Mouse (Mus musculus): ENCODE measurements around the gene Sh3glb2. TPM values are rescaled to one million over a fixed set of nuclear protein-coding genes. Genes with fewer than 3 reads are reported as not detected.

Sh3glb2 gene
- polyA plus RNA-seq, 1 experiment: 21.8 TPM

GRCm38 (mm10) chr2:30401581-30401980 lies 42.4 kb upstream of the Sh3glb2 start:
- Histone ChIP-seq H3K27ac (ENCODE audit: control insufficient read depth, insufficient read depth, low read depth, low read length) (no peak overlapping the region), H3K4me1 (ENCODE audit: control insufficient read depth, insufficient read depth, low read length) (no peaks in the 10 kb centered on the region), H3K27me3 (ENCODE audit: control insufficient read depth, insufficient read depth, low read length) (no peaks in the 10 kb centered on the region), H3K36me3 (ENCODE audit: control insufficient read depth, insufficient read depth, low read length) (no peaks in the 10 kb centered on the region; the same call in 1 of the 2 replicates), H3K4me3 (ENCODE audit: control insufficient read depth, low read depth, low read length) (no peak overlapping the region)
- TF ChIP-seq CTCF (IDR thresholded peaks at IDR 0.05; ENCODE audit: control insufficient read depth, insufficient read depth, insufficient replicate concordance, low read depth, low read length) (no peak), POLR2A (IDR thresholded peaks at IDR 0.05; ENCODE audit: control insufficient read depth, low read depth, low read length) (no peak; the same call in 1 of the 2 replicates)

DNA sequence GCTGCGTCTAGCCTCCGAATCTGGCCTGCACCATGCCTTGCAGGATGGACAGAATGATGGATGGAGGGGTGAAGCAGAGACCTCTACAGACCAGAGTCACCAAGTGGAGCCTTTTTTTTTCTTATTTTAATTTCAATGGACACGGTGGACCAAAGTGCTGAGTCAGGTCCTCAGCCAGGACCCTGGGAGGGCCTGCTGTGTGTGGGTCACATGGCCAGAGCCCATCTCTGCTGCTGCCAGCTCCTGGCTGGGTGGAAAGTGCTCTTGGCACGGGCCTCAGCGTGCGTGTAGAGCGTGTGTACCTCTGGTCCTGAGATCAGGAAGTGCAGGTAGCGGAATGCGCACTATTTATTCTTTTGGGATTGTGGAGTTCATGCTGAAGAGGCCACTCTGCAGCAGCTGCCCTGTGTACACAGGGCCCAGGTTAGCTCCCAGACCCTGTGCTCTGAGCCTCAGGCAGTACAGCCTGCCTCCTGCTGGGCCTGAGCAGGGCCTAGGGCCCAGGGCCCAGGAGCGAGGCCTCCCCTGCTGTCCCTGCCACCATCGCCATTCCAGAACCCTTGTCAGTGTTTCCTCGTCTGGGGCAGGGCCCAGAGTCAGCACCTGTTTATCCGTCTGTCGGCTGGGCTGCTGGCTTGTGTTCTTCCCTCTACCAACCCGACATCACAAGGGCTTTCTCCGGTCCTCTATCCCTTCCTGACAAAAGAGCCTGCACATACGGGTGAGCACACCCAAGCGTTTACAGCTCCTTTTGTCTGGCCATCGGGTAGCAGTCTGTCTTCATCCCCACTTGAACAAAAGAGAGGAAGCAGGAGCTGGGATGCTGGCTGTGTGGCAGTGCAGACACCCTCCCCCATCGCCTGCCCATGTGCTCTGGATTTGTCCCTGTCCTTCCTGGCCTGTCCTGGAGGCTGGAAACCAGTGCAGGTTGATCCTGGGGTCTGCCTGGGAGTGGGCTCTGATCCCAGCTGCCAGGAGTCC lies 40.3 kb upstream of the Sh3glb2 start:
- Histone ChIP-seq H3K4me3 (ENCODE audit: control insufficient read depth, low read depth, low read length) (no peak overlapping the region), H3K36me3 (ENCODE audit: control insufficient read depth, insufficient read depth, low read length) (no peaks in the 10 kb centered on the region; the same call in 1 of the 2 replicates)
- TF ChIP-seq CTCF (IDR thresholded peaks at IDR 0.05; ENCODE audit: control insufficient read depth, insufficient read depth, insufficient replicate concordance, low read depth, low read length) (no peak), POLR2A (IDR thresholded peaks at IDR 0.05; ENCODE audit: control insufficient read depth, low read depth, low read length) (no peak)

DNA sequence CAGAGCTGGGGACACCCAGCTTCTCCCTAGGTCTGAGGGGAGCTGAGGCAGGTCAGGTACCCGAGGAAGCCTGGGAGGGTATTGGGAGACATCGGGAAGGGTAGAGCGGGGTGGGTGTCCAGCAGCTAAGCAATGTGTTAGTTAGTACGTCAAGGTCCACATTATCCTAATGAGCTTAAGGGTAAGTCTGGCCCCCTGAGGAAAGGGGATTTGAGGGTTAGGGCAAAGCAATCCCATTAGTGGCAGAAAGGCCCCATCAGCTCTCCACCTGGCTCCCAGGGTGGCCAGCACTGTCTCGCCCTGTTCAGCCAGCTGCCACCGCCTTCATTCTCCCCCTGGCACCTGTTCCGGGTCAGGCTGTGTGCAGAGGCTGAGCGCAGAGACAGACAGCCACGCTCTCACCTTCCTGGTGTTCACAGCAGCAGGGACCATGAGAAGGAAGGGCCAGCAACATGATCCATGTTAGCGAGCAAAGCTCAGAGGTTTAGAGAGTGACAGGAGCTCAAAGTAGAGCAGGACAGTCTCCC lies 38.9 kb upstream of the Sh3glb2 start:
- no peak for TF ChIP-seq POLR2A (IDR thresholded peaks at IDR 0.05; ENCODE audit: control insufficient read depth, low read depth, low read length)
- TF ChIP-seq CTCF (IDR thresholded peaks at IDR 0.05; ENCODE audit: control insufficient read depth, insufficient read depth, insufficient replicate concordance, low read depth, low read length): no peak
- peaks cover 5% of the 10 kb centered on the region for H3K4me1 ChIP-seq (ENCODE audit: control insufficient read depth, insufficient read depth, low read length)
- H3K27me3 ChIP-seq (ENCODE audit: control insufficient read depth, insufficient read depth, low read length): no peaks in the 10 kb centered on the region
- H3K27ac ChIP-seq (ENCODE audit: control insufficient read depth, insufficient read depth, low read depth, low read length): no peak overlapping the region
- no peaks in the 10 kb centered on the region; the same call in 1 of the 2 replicates for H3K36me3 ChIP-seq (ENCODE audit: control insufficient read depth, insufficient read depth, low read length)
- no peak overlapping the region for H3K4me3 ChIP-seq (ENCODE audit: control insufficient read depth, low read depth, low read length)

More for the DNA sequence above, 40.3 kb upstream of the Sh3glb2 start:
- Histone ChIP-seq H3K4me1 (ENCODE audit: control insufficient read depth, insufficient read depth, low read length) (no peaks in the 10 kb centered on the region), H3K27me3 (ENCODE audit: control insufficient read depth, insufficient read depth, low read length) (no peaks in the 10 kb centered on the region), H3K27ac (ENCODE audit: control insufficient read depth, insufficient read depth, low read depth, low read length) (no peak overlapping the region)

DNA sequence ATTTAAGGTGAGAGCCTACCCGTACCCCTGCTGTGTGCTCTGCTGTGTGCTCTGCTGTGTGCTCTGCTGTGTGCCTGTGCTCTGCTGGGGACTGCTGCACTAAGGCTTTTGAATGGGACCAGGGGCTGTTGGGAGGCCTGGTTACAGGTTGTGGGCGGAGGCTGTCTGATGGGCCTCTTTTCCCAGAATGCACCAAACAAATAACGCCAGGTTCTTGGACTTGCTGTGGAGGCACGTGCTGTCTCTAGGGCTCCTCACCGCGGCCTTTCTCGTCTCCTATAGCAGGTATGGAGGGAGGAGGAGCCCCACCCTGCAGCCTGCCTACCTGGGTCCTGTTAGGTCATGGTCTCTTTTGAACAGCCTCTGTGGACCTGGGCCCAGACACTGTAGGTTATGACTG lies 37.1 kb upstream of the Sh3glb2 start:
- TF ChIP-seq CTCF (IDR thresholded peaks at IDR 0.05; ENCODE audit: control insufficient read depth, insufficient read depth, insufficient replicate concordance, low read depth, low read length) (no peak), POLR2A (IDR thresholded peaks at IDR 0.05; ENCODE audit: control insufficient read depth, low read depth, low read length) (no peak)
- no peak overlapping the region for H3K4me3 ChIP-seq (ENCODE audit: control insufficient read depth, low read depth, low read length)
- H3K27me3 ChIP-seq (ENCODE audit: control insufficient read depth, insufficient read depth, low read length): no peaks in the 10 kb centered on the region
- H3K36me3 ChIP-seq (ENCODE audit: control insufficient read depth, insufficient read depth, low read length): no peaks in the 10 kb centered on the region; the same call in 1 of the 2 replicates
- H3K4me1 ChIP-seq (ENCODE audit: control insufficient read depth, insufficient read depth, low read length): peaks cover 12% of the 10 kb centered on the region
- H3K27ac ChIP-seq (ENCODE audit: control insufficient read depth, insufficient read depth, low read depth, low read length): no peak overlapping the region

DNA sequence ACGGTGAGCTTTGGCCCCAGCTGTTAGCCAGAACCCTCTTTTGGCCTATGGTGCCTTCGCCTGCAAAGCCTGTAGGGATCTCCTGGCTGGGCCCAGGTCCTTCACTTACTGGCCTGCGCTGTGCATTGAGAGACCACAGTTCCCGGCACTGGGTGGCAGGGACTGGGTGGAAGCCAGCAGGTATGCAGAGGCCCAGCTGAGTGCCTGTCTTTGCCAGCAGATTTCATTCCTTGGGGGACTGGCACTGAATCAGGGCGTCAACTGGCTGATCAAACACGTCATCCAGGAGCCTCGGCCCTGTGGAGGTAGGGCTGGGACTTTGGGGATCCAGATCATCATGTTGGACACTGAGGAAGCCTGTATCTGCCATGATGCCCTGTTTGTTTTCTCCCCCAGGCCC lies 36.6 kb upstream of the Sh3glb2 start:
- no peaks in the 10 kb centered on the region for H3K27me3 ChIP-seq (ENCODE audit: control insufficient read depth, insufficient read depth, low read length)
- no peak overlapping the region for H3K4me3 ChIP-seq (ENCODE audit: control insufficient read depth, low read depth, low read length)
- H3K4me1 ChIP-seq (ENCODE audit: control insufficient read depth, insufficient read depth, low read length): peaks cover 15% of the 10 kb centered on the region
- no peak for TF ChIP-seq POLR2A (IDR thresholded peaks at IDR 0.05; ENCODE audit: control insufficient read depth, low read depth, low read length)
- H3K27ac ChIP-seq (ENCODE audit: control insufficient read depth, insufficient read depth, low read depth, low read length): no peak overlapping the region
- no peaks in the 10 kb centered on the region; the same call in 1 of the 2 replicates for H3K36me3 ChIP-seq (ENCODE audit: control insufficient read depth, insufficient read depth, low read length)

GRCm38 (mm10) chr2:30393370-30393656 lies 34.2 kb upstream of the Sh3glb2 start:
- Histone ChIP-seq H3K4me1 (ENCODE audit: control insufficient read depth, insufficient read depth, low read length) (peaks cover 15% of the 10 kb centered on the region), H3K27me3 (ENCODE audit: control insufficient read depth, insufficient read depth, low read length) (no peaks in the 10 kb centered on the region), H3K36me3 (ENCODE audit: control insufficient read depth, insufficient read depth, low read length) (no peaks in the 10 kb centered on the region), H3K27ac (ENCODE audit: control insufficient read depth, insufficient read depth, low read depth, low read length) (no peak overlapping the region; the same call in 1 of the 2 replicates), H3K4me3 (ENCODE audit: control insufficient read depth, low read depth, low read length) (peak overlapping the region; percentile 95)
- TF ChIP-seq POLR2A (IDR thresholded peaks at IDR 0.05; ENCODE audit: control insufficient read depth, low read depth, low read length) (no peak), CTCF (IDR thresholded peaks at IDR 0.05; ENCODE audit: control insufficient read depth, insufficient read depth, insufficient replicate concordance, low read depth, low read length) (no peak)

- peaks cover 15% of the 10 kb centered on the region for H3K4me1 ChIP-seq (ENCODE audit: control insufficient read depth, insufficient read depth, low read length)
- TF ChIP-seq CTCF (IDR thresholded peaks at IDR 0.05; ENCODE audit: control insufficient read depth, insufficient read depth, insufficient replicate concordance, low read depth, low read length) (0 out of 2 replicates have a peak, but pooled peaks have one; percentile 2), POLR2A (IDR thresholded peaks at IDR 0.05; ENCODE audit: control insufficient read depth, low read depth, low read length) (no peak; the same call in 1 of the 2 replicates)
- H3K27ac ChIP-seq (ENCODE audit: control insufficient read depth, insufficient read depth, low read depth, low read length): peak overlapping the region; percentile 98
- no peaks in the 10 kb centered on the region for H3K36me3 ChIP-seq (ENCODE audit: control insufficient read depth, insufficient read depth, low read length)
- peak overlapping the region; percentile 95 for H3K4me3 ChIP-seq (ENCODE audit: control insufficient read depth, low read depth, low read length)
- H3K27me3 ChIP-seq (ENCODE audit: control insufficient read depth, insufficient read depth, low read length): no peaks in the 10 kb centered on the region
These were observed 33.6 kb upstream of the Sh3glb2 start for GRCm38 (mm10) chr2:30392577-30393369.
